In genomic region chr13:58188412-58188811, GRCm38 (mm10) we compare ENCODE assay signal across 8 mouse cellular contexts. TPM values are rescaled to one million over a fixed set of nuclear protein-coding genes. Genes with fewer than 3 reads are reported as not detected.
A peak's percentile ranks its signal among the peaks of the same experiment; 100 is the strongest.
DNase-seq lines count a peak whose midpoint lies in the region; ATAC-seq lines count a peak whose summit lies in the region.

No protein-coding gene starts in this region.

- intact Hi-C loops in left cerebral cortex, postnatal 4 days (cut with DNase I), result no loop called here

- no peak overlapping the region for H3K9ac ChIP-seq in hindbrain, embryonic 12.5 days

- H3K27me3 ChIP-seq in hindbrain, embryonic 10.5 days (ENCODE audit: insufficient read depth, poor library complexity, severe bottlenecking), result no peaks in the 10 kb centered on the region
- H3K27me3 ChIP-seq in hindbrain, embryonic 12.5 days, result no peaks in the 10 kb centered on the region

- no peak overlapping the region for H3K27ac ChIP-seq in hindbrain, embryonic 10.5 days
- no peak overlapping the region for H3K27ac ChIP-seq in hindbrain, embryonic 12.5 days

- no peaks in the 10 kb centered on the region for H3K4me1 ChIP-seq in hindbrain, embryonic 10.5 days (replicated peaks)
- no peaks in the 10 kb centered on the region for H3K4me1 ChIP-seq in hindbrain, embryonic 12.5 days

- 65% methylated on average over 4 of the region's 4 CpGs for WGBS in hindbrain, embryonic 10.5 days
- 63% methylated on average over 4 of the region's 4 CpGs for WGBS in hindbrain, embryonic 12.5 days

- no peak overlapping the region for H3K4me3 ChIP-seq in hindbrain, embryonic 10.5 days
- no peak overlapping the region for H3K4me3 ChIP-seq in hindbrain, embryonic 12.5 days

- ATAC-seq in hindbrain, embryonic 12.5 days (ENCODE audit: low FRiP score), result no peak; the same call in 1 of the 2 replicates

- H3K9me3 ChIP-seq in hindbrain, embryonic 10.5 days, result no peaks in the 10 kb centered on the region
- H3K9me3 ChIP-seq in hindbrain, embryonic 12.5 days (replicated peaks), result no peaks in the 10 kb centered on the region

- no peak overlapping the region for H3K4me2 ChIP-seq in hindbrain, embryonic 12.5 days (replicated peaks)

- peak; percentile 81 for DNase-seq in hindbrain, embryonic 10.5 days (ENCODE audit: low spot score)
- DNase-seq in cerebellum, postnatal 10 days, result peak; percentile 94 to 98
- DNase-seq in gastrocnemius, adult 18-20 months (ENCODE audit: low spot score), result peak; percentile 81
- peak; percentile 88 for DNase-seq in kidney, adult 18-20 months
- peak; percentile 88 for DNase-seq in left cerebral cortex, postnatal 4 days
- peak; percentile 57 to 78 for DNase-seq in monocyte, adult 2 months (ENCODE audit: low read depth in 1 of 2, low spot score in 2 of 2)
- DNase-seq in spleen, postnatal 4 days (ENCODE audit: low spot score in 2 of 2), result peak; percentile 88 to 98

- peaks cover 74% of the 10 kb centered on the region for H3K36me3 ChIP-seq in hindbrain, embryonic 10.5 days
- peaks cover 44% of the 10 kb centered on the region for H3K36me3 ChIP-seq in hindbrain, embryonic 12.5 days

RNA-seq across cellular contexts. Expression of gene Ubqln1, which starts 27.0 kb away (rescaled TPM):
- 134 and 142 TPM in 2 replicates for polyA plus RNA-seq in hindbrain, embryonic 10.5 days (2016; fragmentation: Nextera tagmentation; extraction: Ambion mirVana)
- 161 and 169 TPM in 2 replicates for polyA plus RNA-seq in hindbrain, embryonic 12.5 days (2016; fragmentation: Nextera tagmentation; extraction: Ambion mirVana)
- 10 to 100 TPM; 47.6 to 52.7 TPM for total RNA-seq in gastrocnemius, adult 18-20 months (2021)
- total RNA-seq in left cerebral cortex, postnatal 4 days (2021), result 100 to 1,000 TPM; 129 to 133 TPM

RNA-seq across cellular contexts. Expression of gene Idnk, which starts 31.0 kb away (rescaled TPM):
- polyA plus RNA-seq in hindbrain, embryonic 10.5 days (2016; fragmentation: Nextera tagmentation; extraction: Ambion mirVana), result 57.1 and 66.7 TPM in 2 replicates
- 62.0 and 68.1 TPM in 2 replicates for polyA plus RNA-seq in hindbrain, embryonic 12.5 days (2016; fragmentation: Nextera tagmentation; extraction: Ambion mirVana)
- 1 to 10 TPM; 5.9 to 7.9 TPM for total RNA-seq in gastrocnemius, adult 18-20 months (2021)
- 10 to 100 TPM; 23.1 to 25.5 TPM for total RNA-seq in left cerebral cortex, postnatal 4 days (2021)
